Mouse (Mus musculus) spleen, postnatal 14 days (tissue): Measurements from ENCODE around the gene Gpatch2l.

Experiments
- DNase-seq, 2 experiments: peaks; one replicate each; pipeline ENCODE4 v3.0.0; 2021 to 2022; ENCODE audit warnings: low spot score in 2 of 2

Gpatch2l gene

DNA sequence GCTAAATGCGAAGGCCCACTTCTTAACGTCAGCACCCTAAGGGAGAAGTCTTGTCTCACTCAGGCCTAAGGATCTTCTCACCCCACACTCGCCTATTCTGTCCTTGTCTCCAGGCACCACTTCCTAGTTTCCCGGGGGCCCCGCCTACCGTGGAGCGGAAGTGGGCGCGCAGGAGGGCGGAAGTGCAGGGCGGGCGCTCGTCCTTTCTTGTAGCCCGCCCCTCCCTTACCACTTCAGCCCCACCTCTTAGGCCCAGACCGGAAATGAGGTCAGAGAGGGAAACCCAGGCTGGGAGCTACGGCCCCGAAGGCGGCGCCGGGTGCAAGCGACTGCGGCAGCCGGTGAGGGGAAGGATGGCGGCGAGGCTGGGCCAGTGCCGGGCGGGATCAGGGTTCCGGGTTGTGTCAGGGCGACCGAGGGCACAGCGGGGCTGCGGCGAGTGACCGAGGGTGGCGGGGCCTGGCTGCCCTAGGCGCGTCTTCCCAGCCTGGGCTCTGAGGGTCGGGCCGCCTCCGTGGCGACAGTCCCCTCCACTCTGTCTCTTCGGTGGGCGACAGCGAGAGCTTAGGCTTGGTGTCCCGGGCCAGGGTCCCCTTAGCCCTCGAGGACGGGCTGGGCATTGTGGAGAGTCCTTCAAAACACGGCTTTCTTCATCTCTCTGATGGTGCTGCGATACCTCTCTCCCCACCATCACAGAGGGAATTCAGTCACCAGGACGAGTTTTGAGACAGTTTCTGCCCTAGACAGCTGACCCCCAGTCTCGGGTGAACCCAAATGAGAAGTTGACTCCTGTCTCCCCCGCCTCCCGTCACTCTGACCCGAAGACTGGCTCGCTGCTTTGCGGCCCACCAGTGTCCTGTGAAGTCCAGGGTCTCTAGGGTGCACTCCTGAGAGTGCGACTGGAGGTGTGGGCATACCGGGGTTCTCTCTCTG, at the start of gene Gpatch2l:
TSS of gene Gpatch2l (plus strand) at position 255 of the 933 bp plus-strand sequence.
- DNase-seq: peak; percentile 86 to 91

DNA sequence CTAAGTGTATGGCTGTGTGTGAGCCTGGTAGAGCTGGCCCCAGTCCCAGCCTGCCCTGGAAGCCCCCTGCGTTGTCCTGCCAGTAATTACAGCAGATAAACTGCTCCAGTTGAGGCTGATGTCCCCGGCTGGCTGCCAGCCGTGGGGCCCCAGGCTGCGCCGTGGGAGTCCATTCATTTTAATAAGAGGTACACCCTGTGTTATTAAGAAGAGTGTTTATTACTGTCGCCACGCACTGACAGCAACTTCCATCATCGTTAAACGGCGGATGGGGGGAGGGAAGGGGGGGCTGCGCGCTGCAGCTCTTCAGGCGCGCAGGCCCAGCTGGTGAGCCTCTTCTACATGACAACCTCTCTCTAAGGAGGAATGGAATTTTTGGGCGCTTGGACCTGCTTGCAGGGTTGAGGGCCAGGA, 49.6 kb upstream of the Gpatch2l start:
- no peak for DNase-seq

DNA sequence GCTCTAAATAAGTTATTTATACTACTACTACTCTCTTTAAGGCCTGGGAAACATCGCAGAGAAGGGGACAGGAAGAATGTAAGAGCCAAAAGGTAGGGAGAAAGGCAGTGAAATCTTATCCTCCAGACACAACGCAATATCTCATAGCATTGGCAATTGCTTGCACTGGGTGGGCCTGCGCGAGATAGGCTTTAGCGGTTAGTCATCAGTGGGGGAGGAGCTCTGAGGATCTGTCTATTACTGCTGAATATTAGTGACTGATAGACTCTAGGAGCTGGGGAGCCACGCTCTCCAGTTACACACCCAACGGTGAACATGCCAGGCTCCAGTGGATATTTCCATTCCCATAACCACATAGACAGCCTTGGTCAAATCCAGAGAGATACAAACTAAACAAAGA, 44.7 kb upstream of the Gpatch2l start:
- DNase-seq: no peak

DNA sequence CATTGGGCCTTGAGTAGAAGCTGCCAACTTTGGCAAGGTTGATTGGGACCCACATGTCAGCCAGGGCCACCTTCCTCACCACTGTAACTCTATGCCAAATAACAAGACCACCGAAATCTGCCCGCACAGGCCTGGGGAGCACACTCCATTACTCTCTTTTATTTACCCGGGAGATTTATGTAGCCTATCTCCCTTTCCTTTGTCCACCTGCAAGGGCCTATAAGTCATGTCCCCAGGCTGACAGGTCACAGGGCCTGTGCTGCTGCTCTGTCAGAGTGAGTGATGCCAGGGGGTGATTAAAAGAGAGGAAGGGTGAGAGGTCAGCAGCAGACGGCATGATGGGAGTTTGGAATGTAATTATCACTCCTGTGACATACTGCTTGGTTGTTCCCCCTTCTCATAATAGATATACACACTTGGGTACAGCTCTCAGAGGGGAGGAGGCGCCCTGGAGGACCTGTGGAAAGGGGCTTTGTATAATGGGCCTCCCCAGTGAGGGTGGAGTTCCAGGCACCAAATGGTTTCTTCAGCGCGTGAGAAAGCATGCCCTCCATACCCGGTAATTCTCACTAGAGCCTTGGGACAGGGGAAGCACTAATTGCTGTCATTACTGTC, 38.1 kb upstream of the Gpatch2l start:
- DNase-seq: no peak

DNA sequence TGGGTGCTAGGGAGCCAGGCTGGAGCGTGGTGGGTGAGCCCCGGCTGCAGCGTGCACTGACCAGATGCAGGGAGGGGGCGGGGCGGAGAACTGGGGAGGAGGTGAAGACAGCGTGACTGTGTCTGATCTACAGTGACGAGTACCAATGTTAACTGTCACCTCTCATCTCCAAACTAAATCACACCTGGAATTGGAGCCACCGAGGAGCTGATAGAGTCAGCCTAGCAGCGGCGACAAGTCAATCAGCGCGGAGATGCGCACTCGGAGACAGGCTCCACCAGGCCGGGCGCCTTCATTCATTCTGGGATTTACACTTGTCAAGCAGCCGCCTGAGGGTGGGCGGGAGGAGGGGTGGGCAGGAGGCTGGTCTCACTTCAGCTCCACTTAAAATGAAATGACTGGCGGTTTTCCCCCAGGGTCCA, 30.5 kb upstream of the Gpatch2l start:
- no peak for DNase-seq

DNA sequence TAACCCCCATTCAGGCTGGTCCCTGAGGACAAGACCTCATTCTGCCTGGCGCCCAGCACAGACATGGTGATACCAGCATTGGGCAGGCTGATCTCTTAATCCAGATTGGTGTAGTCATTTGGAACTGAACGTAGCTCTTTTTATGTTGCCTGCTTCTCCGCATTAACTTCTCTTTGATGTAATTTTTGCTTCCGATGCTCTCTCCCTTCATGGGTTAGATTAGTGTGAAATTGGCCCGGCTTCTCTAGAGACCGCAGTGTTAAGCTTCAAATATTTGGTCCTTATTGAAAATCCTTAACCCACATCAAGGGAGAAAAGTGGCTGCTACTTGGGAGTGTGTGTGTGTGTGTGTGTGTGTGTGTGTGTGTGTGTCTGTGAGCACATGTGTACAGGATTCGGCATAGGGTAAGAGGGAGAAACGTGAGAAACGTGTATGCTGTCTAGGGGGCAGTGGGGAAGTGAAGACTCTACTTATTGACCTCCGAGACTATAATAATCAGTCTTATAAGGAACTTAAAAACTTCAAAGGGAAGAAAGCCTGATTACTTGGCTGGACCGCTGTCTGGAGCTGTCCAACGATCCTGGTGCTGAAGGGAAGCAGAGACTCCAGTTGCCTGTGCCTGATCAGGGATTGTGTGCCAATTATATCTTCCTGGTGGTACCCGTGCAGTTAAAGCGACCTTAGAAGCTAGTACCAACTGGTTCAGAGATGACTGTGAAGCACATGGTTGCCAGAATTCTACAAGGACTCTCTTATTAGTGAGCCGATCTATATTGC, 28.8 kb upstream of the Gpatch2l start:
- no peak for DNase-seq

DNA sequence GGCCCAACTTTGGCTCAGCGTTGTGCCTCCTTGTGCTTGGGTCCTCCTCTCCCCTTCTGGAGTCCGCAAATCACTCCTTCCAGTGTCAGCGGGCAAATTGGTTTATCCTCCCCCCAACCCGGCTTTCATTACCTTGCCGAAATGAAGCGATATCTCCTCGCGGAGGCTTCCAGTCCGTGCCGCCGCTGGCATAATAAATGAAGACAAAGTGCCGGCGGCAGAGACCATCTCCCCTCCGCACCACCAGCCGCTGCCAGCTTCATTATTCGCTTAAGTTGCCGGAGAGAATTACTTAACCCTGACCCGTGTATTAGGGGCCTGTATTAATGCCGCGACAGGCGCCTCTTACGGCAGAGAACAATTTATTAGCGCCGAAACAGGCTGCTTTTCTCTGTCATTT, 27.5 kb upstream of the Gpatch2l start:
- no peak for DNase-seq

DNA sequence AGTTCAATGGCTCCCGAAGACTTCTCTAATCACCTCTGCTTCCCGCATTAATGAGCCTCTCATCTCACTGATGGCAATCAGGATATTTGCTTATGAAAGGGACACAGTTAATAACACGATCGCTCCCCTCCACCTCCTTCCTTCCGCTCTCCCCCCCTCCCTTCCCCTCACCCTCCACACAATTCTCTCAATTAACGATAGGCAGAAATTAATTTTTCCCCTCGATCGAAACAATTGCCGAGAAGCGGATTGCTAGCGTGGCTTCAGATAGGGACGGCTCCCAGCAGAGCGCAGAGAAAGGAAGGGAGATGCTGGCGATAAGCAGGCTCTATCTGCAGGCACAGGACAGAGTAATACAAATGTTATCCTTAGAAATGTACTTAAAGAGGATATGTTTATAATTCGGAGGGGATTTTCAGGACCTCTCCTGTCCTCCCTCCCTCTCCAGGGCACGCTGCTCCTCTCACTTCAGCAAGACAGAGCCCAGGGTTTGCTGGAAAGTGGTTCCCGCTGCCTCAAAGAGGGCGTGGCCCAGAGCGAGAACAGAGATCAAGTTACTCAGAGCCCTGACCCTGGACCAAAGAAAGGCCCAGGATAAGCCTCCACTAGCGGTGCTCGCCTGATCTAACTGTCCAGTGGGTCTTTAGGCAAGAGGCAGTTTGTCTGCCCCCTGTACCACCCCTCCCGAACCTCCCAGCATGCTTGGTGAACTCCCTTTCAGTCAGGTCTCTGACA, 24.8 kb upstream of the Gpatch2l start:
- DNase-seq: no peak

DNA sequence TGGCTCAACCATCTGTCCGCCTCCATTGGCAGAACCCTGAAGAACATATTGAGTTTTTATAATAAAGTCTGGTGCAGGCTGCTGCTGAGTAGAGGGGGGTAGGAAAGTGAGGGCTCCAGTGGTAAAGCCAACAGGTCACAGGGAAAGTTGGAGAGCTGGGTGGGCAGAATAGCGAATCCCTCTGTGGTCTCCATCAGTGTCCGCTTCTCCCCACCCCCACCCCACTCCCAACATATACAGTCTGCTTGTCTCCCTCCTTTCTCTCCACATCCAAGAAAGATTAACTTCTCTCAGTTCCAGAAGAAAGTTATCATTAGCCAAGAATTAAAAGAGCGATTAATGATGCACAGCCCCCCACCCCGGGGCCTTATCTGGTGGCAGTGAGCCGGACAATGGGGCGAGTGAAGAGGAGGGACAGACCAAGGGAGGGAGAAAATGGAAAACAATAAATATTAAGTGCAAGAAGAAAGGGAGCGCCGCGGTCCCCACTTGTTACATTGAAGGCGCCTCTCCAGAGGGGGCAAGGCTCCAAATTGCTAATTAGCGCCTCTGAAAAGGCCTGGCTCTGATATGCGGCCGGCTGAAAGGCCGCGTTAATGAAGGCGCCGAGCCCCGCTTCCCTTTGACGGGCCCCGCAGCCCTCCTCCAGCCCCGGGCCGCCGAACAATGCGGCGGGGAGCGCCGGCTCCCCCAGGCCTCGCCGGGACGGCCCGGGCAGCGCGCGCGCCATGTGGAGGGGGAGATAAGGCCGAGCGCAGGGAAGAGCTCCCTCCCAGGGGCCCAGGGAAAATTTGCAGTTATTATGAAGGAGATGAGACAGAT, 21.2 kb upstream of the Gpatch2l start:
- no peak for DNase-seq

DNA sequence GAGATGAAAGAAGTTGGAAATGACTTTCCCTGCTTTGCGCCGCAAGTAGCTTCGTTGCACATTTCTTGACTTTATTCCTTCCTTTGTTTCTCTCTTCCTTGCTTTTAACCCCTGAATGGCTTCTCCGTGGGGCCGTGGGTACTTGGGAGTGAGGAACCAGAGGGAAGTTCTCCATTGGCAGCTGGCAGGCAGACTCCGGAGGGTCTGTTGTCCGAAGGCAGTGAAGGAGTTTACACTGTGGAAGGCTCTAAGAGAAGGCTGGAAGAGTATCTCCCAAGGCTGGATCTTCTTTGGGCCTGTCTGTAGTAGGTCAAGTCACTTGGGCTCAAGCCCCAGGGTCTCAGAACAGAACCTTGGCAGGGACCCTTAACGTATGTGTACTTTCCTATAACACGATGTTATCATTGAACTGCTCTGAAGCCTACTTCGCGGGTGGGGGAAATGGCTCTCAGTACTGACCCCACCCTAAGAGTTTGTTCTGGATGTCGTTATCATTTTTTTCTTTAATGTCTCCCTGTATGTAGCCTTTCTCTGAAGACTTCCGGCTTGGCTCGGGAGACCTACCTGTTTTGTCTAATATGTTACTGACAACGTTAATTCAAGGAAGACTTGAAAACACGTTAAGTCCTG, 20.5 kb upstream of the Gpatch2l start:
- DNase-seq: no peak

DNA sequence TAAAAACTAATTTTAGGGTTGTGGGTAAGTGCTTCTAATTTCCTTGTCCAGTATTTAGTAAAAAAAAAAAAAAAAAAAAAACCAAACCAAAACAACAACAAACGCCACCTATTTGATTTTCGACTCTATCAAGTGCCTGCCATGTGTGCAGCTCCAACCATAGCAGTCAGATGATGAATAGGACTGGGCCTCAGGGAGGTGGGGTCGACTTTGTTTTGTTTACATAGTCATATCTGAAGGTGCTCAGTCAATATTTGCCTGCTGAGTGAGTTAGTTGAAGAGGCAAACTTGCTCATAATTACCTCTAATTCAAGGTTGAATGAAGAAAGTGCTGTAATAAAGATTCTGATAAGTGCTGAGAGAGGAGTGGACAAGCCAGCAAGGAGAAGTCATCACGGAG, 7.4 kb upstream of the Gpatch2l start:
- DNase-seq: no peak

DNA sequence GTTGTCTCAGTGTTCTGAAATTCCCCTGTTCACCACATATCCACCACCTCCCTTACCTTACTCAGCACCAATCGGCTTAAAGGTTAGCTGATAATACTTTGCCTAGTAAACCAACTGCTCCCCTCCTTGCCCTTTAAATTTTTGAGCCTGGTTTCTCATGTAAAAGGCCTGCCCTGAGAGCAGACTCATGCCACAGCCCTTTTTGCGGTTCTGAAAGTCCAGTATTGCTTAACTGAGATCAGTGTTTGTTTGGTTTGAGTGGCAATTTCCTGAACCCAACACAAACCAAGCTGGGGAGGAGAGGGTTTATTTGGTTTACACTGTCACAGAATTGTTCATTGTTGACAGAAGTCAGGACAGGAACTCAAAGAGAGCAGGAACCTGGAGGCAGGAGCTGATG, 2.9 kb upstream of the Gpatch2l start:
- DNase-seq: no peak

DNA sequence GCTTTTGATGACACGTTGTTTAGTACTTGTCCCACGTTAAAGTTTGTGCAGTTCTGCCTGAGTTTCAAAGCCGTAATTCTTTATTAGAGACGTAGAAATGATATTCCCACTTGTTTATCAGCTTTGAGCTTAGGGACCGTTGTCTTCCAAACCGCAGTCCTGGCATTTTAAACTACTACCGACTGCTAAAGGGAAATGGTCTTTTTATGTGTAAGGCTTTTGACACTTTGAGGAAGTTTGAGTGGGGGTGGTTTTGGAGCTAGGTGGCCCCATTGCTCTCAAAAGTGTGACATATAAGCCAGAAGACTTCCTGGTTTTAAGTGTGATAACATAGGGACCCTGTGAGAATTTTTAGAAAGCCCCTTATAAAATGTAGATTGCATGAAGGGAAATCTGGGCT, 905 bp downstream of the Gpatch2l start:
- DNase-seq: peak in 1 of 2 experiments; percentile 7

DNA sequence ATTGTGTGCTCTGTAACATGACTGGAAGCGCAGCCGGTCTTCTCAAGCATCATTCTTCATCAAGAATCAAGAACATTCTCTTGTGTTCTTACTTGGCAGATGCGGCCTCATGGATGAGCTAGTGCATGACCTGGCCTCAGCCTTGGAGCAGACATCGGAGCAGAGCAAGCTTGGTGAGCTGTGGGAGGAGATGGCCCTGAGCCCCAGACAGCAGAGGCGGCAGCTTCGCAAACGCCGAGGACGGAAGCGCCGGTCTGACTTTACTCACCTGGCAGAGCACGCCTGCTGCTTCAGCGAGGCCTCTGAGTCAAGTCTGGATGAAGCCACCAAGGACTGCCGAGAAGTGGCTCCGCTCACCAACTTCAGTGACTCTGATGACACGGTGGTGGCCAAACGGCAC, 2.3 kb downstream of the Gpatch2l start:
- no peak for DNase-seq

DNA sequence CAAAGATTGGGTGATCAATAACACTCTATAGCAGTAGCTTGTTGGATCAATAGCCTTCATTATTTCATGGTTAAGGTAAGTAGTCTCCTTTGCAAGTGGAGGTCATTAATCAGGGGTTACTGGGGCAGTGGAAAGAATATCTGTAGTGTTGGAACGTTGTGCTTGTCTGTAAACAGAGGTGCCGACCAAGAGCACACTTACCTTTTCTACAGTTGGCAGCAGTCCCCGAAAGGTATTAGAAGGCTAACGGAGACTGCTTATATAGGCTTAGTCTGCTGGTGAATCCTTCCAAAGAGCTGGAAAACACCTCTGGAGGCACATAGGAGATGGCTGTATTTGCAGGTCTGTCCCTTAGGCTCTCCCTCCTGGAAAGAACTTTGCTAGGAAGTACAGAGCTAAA, 8.5 kb downstream of the Gpatch2l start:
- no peak for DNase-seq

DNA sequence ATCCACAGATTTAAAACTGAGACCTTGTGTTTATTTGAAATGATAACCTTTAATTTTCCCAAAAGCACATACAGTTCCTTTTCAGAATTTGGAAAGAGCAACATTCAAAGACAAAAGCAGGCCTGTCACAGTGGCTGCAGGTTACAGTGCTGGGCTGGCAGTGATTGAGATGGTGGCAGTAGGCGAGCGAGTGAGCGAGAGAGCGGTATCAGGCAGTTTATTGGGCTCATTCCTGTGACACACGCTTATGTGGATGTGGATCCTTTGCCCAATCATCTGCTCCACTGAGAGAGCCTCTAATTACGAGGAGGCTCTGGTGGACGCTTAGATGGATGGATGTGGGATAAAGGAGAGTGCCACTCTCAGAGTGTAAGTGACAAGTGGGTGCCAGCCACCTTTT, 13.3 kb downstream of the Gpatch2l start:
- DNase-seq: no peak

DNA sequence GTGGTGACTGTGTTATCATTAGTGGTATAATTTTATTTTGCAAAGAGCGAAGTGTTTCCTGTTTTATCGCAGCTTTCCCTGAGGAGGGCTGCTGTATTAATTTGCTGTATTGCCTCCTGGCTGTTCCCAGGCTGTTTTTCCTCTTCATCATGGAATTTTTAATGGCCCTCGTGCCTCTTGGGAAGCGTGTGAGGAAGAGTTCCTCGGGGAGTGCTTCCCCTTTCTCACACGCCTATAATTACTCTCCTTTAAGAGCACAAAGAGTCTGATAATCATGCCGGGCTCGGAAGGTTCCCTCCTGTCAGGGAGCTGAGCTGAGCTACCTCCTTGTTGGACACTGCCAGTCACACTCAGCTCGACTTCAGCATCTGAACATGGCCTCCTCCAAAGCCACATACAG, 30.0 kb downstream of the Gpatch2l start:
- no peak for DNase-seq

DNA sequence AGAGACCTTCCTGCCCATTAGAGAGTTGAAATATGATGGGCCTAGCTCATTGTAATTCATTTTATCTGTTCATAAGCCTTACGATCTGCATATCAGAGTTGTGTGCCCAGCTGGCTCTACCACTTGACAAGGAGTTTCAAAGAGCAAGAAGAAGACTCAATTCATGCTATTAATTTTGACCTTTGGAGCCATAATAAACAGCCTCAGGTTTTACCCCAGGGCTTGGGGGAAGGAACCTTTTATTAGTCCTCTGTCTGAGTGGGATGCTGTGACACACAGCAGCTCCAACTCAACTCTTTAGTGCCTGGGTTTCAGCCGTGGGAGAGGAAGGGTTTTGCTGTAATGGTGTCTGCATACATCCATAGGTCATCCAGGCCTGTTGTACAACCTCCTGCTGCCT, 32.6 kb downstream of the Gpatch2l start:
- DNase-seq: no peak

DNA sequence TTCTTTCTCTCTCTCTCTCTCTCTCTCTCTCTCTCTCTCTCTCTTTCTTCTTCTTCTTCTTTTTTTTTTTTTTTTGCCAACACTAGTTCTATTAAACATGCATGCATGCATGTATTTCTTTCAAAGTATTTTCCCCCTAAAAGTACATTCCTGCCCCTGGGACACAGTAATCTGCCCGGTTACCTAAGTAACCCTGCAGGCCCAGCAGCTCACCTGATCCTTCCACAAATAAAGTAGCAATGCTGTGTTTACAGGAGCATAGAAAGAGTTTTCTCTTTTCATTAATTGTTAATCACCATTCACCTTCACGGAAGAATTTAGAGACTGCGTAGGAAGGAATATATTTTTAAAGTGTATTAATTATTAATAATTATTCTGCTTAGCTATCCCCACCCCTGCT, 34.1 kb downstream of the Gpatch2l start:
- DNase-seq: no peak

DNA sequence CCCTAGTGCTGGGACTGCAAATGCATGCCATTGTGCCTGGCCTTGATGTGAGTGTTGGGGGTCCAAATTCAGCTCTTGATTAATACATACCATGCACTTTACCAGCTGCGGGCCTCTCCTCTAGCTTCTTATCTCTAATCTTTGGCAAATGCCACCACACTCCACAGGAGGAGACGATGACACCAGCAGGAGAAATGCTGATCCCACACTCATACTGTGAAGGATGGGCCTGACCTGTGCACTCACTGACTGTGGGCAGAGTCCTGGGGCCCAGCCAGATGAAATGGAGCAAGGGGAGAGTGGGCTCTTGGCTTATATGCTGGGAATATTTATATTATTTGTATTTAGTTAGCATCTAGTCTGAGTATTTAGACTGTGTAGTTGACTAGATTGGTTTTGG, 34.8 kb downstream of the Gpatch2l start:
- DNase-seq: no peak
